Mouse (Mus musculus) kidney, adult 2 months (tissue): ENCODE data around the gene Epha6.

Source experiments
- CTCF ChIP-seq: fragments of 200-500 bp; conservative IDR thresholded peaks from 2 replicates; pipeline ENCODE4 v1.5.1; 2011; ENCODE audit warnings: low read depth, mild to moderate bottlenecking, control low read depth, low read length, moderate library complexity, mixed read lengths; ENCODE audit not compliant: insufficient read depth, insufficient read length
- POLR2A ChIP-seq: fragments of 200-500 bp; IDR thresholded peaks from one replicate; pipeline ENCODE4 v1.6.1; 2011; ENCODE audit warnings: low read depth, low read length, control low read depth

DNA sequence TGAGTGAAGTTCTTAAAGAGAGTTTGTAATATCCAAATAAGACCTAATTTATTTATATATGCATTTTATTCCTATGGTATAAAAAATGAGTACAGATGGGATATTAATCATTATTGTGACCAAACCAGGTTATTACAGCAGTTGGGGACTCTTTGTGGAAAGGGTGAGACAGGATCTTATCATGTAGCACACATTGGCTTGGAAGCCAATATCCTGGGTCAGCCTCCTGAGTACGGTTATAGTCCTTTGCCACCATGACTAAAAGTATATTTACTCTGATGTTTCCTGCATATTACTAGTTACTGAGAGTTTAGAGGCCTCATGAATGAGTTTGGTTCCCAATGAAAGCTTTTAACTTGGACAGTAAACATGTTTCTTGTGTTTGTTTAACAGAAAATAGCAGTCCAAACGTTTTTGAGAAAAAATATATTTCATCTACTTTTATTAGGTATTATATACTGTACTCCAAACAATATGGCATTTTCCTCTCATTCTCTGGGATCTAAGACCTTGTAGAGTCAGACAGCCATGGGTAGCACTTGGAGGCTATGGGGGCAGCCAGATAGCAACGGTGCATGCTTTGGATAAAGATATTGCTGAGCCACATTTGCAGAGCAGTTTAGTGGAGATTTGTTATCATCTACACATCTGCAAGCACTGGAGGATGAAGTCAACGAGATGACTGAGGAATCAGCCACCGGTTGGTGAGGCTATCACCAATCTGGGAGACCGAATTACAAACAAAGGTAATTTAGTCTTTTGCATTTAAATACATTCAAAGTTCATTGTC, 340.4 kb downstream of the Epha6 start:
- TF ChIP-seq POLR2A (no peak), CTCF (no peak)
